ENCODE assay signal across 8 mouse cellular contexts in genomic region chr12:102391982-102392381, GRCm38 (mm10). TPM values are rescaled to one million over a fixed set of nuclear protein-coding genes. Genes with fewer than 3 reads are reported as not detected.
DNase-seq lines count a peak whose midpoint lies in the region; ATAC-seq lines count a peak whose summit lies in the region.

No protein-coding gene starts in this region.

- H3K4me3 ChIP-seq in heart, embryonic 11.5 days (ENCODE audit: low read depth, low read length), result no peak overlapping the region

- H3K27ac ChIP-seq in heart, embryonic 11.5 days (ENCODE audit: low read depth, low read length), result no peak overlapping the region

- no peak overlapping the region for H3K9ac ChIP-seq in heart, embryonic 11.5 days (ENCODE audit: low read depth, low read length)

- peak; percentile 83 for DNase-seq in heart, adult 11 months
- peak; percentile 33 for DNase-seq in urinary bladder, postnatal 14 days (ENCODE audit: low spot score)
- no peak for DNase-seq in urinary bladder, postnatal 36 days (ENCODE audit: low spot score in 2 of 2)
- DNase-seq in embryo, embryonic 11 days, result peak; percentile 27
- no peak for DNase-seq in heart, adult 9 months (ENCODE audit: low spot score in 2 of 2)

- H3K9me3 ChIP-seq in heart, embryonic 11.5 days (replicated peaks; ENCODE audit: control insufficient read depth, low read length), result no peaks in the 10 kb centered on the region

- H3K4me1 ChIP-seq in heart, embryonic 11.5 days (ENCODE audit: control insufficient read depth, insufficient read depth, low read length), result no peaks in the 10 kb centered on the region

- no peak overlapping the region for H3K4me2 ChIP-seq in heart, embryonic 11.5 days

- ATAC-seq in heart, embryonic 11.5 days (replicated peaks; ENCODE audit: insufficient number of reproducible peaks, low FRiP score, low TSS enrichment), result no peak
- peak; percentile 13; the same call in 1 of the 2 replicates for ATAC-seq in megakaryocyte, adult 5-6 weeks (ENCODE audit: poor library complexity, severe bottlenecking)
- no peak for ATAC-seq in inflammation-experienced regulatory T-cells, adult 6 months

- no peaks in the 10 kb centered on the region for H3K27me3 ChIP-seq in heart, embryonic 11.5 days (ENCODE audit: control insufficient read depth, insufficient read depth, low read length)

- peaks cover 7% of the 10 kb centered on the region for H3K36me3 ChIP-seq in heart, embryonic 11.5 days (ENCODE audit: control insufficient read depth, insufficient read depth, low read length)

- 59% methylated on average over 4 of the region's 4 CpGs for WGBS in heart, embryonic 11.5 days (ENCODE audit: insufficient replicate concordance)

RNA-seq across cellular contexts. Expression of gene Lgmn, which starts 47.6 kb away (rescaled TPM):
- polyA plus RNA-seq in heart, embryonic 11.5 days (2014; fragmentation: Nextera tagmentation; extraction: Ambion mirVana), result 108 and 128 TPM in 2 replicates
- total RNA-seq in megakaryocyte, adult 5-6 weeks (2015), result 37.6 and 39.2 TPM in 2 replicates
- total RNA-seq in megakaryocyte, adult 5-6 weeks (2017), result 28.7 and 33.0 TPM in 2 replicates
- polyA plus RNA-seq in inflammation-experienced regulatory T-cells, adult 6 months (2017; shearing (Covaris generic)), result 10 to 100 TPM; 14.6 to 15.5 (median 15.4) TPM

Comparison
In these comparisons a context has a peak if more than half of its experiments do, and no peak if none do; other contexts are left out.
1. DNase-seq: peak in heart, adult 11 months (single experiment), urinary bladder, postnatal 14 days (single experiment) and embryo, embryonic 11 days (single experiment); none in urinary bladder, postnatal 36 days (0 of 2) and heart, adult 9 months (0 of 2).